Mouse (Mus musculus) intestine, embryonic 16.5 days (tissue): Measurements from ENCODE around the gene Cbr1. TPM values are rescaled to one million over a fixed set of nuclear protein-coding genes. Genes with fewer than 3 reads are reported as not detected.

Experiments
- ATAC-seq: fragments of 200-750 bp; cut with Nextera tagmentation; 2 replicates; pipeline ENCODE4 v1.8.0; 2017; ENCODE audit warnings: moderate TSS enrichment, moderate library complexity
- H3K27ac ChIP-seq: fragments of 300-500 bp; sonication (generic); 2 replicates; pipeline ENCODE4 v1.5.1; 2014; ENCODE audit warnings: mild to moderate bottlenecking, low read length
- H3K27me3 ChIP-seq: fragments of 300-500 bp; sonication (generic); replicated peaks from 2 replicates; pipeline ENCODE4 v1.6.1; 2014; ENCODE audit warnings: low read length, control low read depth, mixed read lengths; ENCODE audit not compliant: control insufficient read depth, insufficient read depth
- H3K36me3 ChIP-seq: fragments of 300-500 bp; sonication (generic); 2 replicates; pipeline ENCODE4 v1.6.1; 2014; ENCODE audit warnings: low read length, control low read depth; ENCODE audit not compliant: control insufficient read depth, insufficient read depth
- H3K4me1 ChIP-seq: fragments of 300-500 bp; sonication (generic); 2 replicates; pipeline ENCODE4 v1.6.1; 2014; ENCODE audit warnings: low read length, control low read depth, mixed read lengths; ENCODE audit not compliant: control insufficient read depth, insufficient read depth
- H3K4me2 ChIP-seq: fragments of 300-500 bp; sonication (generic); 2 replicates; pipeline ENCODE4 v1.6.1; 2014; ENCODE audit warnings: low read depth, low read length, control low read depth
- H3K4me3 ChIP-seq: fragments of 300-500 bp; sonication (generic); 2 replicates; pipeline ENCODE4 v1.5.1; 2014; ENCODE audit warnings: mild to moderate bottlenecking, low read length
- H3K9ac ChIP-seq: fragments of 300-500 bp; sonication (generic); 2 replicates; pipeline ENCODE4 v1.6.1; 2014; ENCODE audit warnings: low read depth, low read length
- H3K9me3 ChIP-seq: fragments of 300-500 bp; sonication (generic); 2 replicates; pipeline ENCODE4 v1.6.1; 2016; ENCODE audit warnings: low read length, control low read depth; ENCODE audit not compliant: control insufficient read depth
- WGBS: fragments of 180-500 bp; shearing (Covaris S2); extraction: QIAGEN DNeasy Blood & Tissue Kit; methylation state at CpG from one replicate; pipeline ENCODE4 v1.1.7; 2014; 5-methylcytosine and 5-hydroxymethylcytosine counted together
- polyA plus RNA-seq: library from polyadenylated mRNA; unstranded; fragments of >200 nt; fragmentation: Nextera tagmentation; extraction: Ambion mirVana; gene quantifications from 2 replicates; pipeline ENCODE4 v1.2.1, GENCODE M21; 2015

The Cbr1 gene
- 159 and 167 TPM in 2 replicates for polyA plus RNA-seq

- H3K9me3 ChIP-seq: no peaks in the 10 kb centered on the region
- H3K27me3 ChIP-seq: no peaks in the 10 kb centered on the region
- no peaks in the 10 kb centered on the region for H3K36me3 ChIP-seq
- H3K9ac ChIP-seq: peak within 1 kb of the TSS; percentile 86
- H3K4me2 ChIP-seq: peak within 1 kb of the TSS; percentile 89
- H3K27ac ChIP-seq: no peak within 1 kb of the TSS
- no peak for ATAC-seq
- 61% methylated on average over 4 of the region's 4 CpGs for WGBS
- peaks cover 8% of the 10 kb centered on the region; the same call in 1 of the 2 replicates for H3K4me1 ChIP-seq
- peak within 1 kb of the TSS; percentile 71 for H3K4me3 ChIP-seq
Observed at GRCm38 (mm10) chr16:93605553-93605952, at the start of gene Cbr1. Cbr1 (plus strand) TSS chr16:93605853.

GRCm38 (mm10) chr16:93557646-93558045 lies 48.0 kb upstream of the Cbr1 start:
- H3K4me3 ChIP-seq: no peak overlapping the region
- no peaks in the 10 kb centered on the region for H3K9me3 ChIP-seq
- H3K27ac ChIP-seq: no peak overlapping the region
- H3K36me3 ChIP-seq: no peaks in the 10 kb centered on the region
- H3K4me2 ChIP-seq: no peak overlapping the region
- ATAC-seq: no peak
- H3K4me1 ChIP-seq: no peaks in the 10 kb centered on the region
- H3K27me3 ChIP-seq: no peaks in the 10 kb centered on the region
- H3K9ac ChIP-seq: no peak overlapping the region
- WGBS: 62% methylated on average over 8 of the region's 8 CpGs

GRCm38 (mm10) chr16:93558499-93558898 lies 47.2 kb upstream of the Cbr1 start:
- H3K4me3 ChIP-seq: no peak overlapping the region
- peak overlapping the region; percentile 5; the same call in 1 of the 2 replicates for H3K9ac ChIP-seq
- ATAC-seq: no peak
- H3K36me3 ChIP-seq: no peaks in the 10 kb centered on the region
- H3K9me3 ChIP-seq: no peaks in the 10 kb centered on the region
- H3K27me3 ChIP-seq: no peaks in the 10 kb centered on the region
- H3K27ac ChIP-seq: no peak overlapping the region
- WGBS: 25% methylated on average over 12 of the region's 12 CpGs
- no peaks in the 10 kb centered on the region for H3K4me1 ChIP-seq
- H3K4me2 ChIP-seq: no peak overlapping the region

DNA sequence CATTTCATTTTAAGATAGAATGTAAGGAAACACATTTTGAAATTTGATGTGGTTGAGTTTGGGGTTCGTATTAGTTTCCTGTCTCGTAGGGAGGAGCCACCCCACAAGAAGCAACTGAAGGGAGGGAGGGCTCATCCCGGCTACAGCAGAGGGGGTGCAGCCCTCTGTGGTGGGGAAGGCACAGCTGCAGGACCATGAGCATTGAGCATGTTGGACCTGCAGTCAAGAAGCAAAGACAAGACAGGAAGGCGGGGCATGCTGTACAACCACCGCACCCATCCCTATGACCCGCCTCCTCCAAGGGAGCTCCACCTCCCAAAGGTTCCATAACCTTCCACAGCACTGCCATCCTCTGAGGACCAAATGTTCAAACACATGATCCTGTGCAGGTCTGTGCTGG lies 33.3 kb upstream of the Cbr1 start:
- Histone ChIP-seq H3K9me3 (no peaks in the 10 kb centered on the region), H3K4me2 (no peak overlapping the region), H3K4me3 (no peak overlapping the region), H3K36me3 (no peaks in the 10 kb centered on the region), H3K27me3 (no peaks in the 10 kb centered on the region), H3K9ac (no peak overlapping the region), H3K27ac (no peak overlapping the region), H3K4me1 (no peaks in the 10 kb centered on the region; the same call in 1 of the 2 replicates)
- WGBS: 91% methylated on average over 6 of the region's 6 CpGs
- no peak for ATAC-seq

GRCm38 (mm10) chr16:93573434-93573833 lies 32.2 kb upstream of the Cbr1 start:
- Histone ChIP-seq H3K27ac (no peak overlapping the region), H3K9me3 (no peaks in the 10 kb centered on the region), H3K36me3 (no peaks in the 10 kb centered on the region), H3K4me2 (no peak overlapping the region), H3K27me3 (no peaks in the 10 kb centered on the region), H3K4me3 (no peak overlapping the region), H3K4me1 (no peaks in the 10 kb centered on the region; the same call in 1 of the 2 replicates), H3K9ac (no peak overlapping the region)
- WGBS: 96% methylated on average over 5 of the region's 5 CpGs
- no peak for ATAC-seq

- Histone ChIP-seq H3K27me3 (no peaks in the 10 kb centered on the region), H3K36me3 (no peaks in the 10 kb centered on the region), H3K9me3 (no peaks in the 10 kb centered on the region), H3K4me1 (no peaks in the 10 kb centered on the region; the same call in 1 of the 2 replicates), H3K27ac (no peak overlapping the region), H3K9ac (no peak overlapping the region), H3K4me3 (no peak overlapping the region), H3K4me2 (no peak overlapping the region)
- WGBS: 42% methylated on average over 18 of the region's 18 CpGs
- no peak for ATAC-seq
Observed at GRCm38 (mm10) chr16:93574521-93575191, 31.0 kb upstream of the Cbr1 start.

DNA sequence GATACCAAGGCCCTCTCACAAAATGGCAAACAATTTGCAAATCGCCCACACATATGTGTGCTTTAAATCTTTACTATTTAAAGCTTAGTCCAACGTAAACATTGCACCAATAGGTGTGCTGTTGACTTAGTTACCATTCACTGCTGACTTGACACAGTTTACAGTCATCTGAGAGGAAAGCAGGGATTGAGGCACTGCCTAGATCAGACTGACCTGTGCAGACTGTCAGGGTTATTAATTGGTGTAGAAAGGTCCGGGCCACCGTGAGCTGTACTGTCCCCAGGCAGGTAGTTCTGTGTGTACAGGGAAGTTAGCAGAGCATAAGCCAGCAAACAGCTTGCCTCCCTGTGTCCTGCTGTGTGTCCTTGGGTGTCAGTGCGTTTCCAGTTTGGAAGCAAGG lies 30.1 kb upstream of the Cbr1 start:
- Histone ChIP-seq H3K36me3 (no peaks in the 10 kb centered on the region), H3K4me1 (no peaks in the 10 kb centered on the region; the same call in 1 of the 2 replicates), H3K27ac (no peak overlapping the region), H3K9ac (no peak overlapping the region), H3K9me3 (no peaks in the 10 kb centered on the region), H3K4me2 (no peak overlapping the region), H3K27me3 (no peaks in the 10 kb centered on the region), H3K4me3 (no peak overlapping the region)
- no peak for ATAC-seq
- WGBS: 59% methylated on average over 5 of the region's 5 CpGs

DNA sequence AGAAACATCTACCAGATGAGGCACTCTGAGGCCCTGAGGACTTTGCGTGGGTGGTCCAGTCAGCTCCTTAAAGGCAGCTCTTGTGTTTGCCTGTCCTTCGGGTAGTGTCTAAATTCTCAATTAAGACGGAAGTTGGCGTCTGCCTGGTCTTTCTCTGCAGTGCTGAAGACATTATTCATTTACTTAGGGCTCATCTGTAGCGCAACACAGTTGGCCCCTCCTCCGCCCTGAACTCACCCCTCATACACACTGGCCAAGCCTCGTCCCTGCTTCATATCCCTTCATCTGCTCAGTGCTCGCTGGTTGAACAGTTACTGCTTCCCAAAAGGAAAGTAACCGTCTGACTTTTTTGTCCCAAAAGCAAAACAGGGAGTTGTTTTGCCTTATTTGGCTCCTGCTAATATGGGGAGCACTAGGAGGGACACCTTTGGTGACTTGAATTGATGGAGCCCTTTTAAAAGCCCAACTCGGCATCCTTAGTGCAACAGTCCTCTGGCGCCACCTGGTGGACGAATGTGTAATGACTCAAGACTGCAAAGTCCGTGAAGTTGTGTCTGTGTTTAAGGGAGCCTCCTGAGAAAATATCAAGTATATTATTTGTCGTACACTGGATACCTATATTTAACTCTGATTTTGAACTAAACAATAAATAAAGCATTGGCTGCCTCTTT lies 29.1 kb upstream of the Cbr1 start:
- H3K36me3 ChIP-seq: no peaks in the 10 kb centered on the region
- ATAC-seq: peak; percentile 76
- peak overlapping the region; percentile 11 for H3K4me2 ChIP-seq
- H3K9ac ChIP-seq: no peak overlapping the region
- WGBS: 17% methylated on average over 14 of the region's 14 CpGs
- no peaks in the 10 kb centered on the region; the same call in 1 of the 2 replicates for H3K4me1 ChIP-seq
- no peaks in the 10 kb centered on the region for H3K9me3 ChIP-seq
- no peak overlapping the region for H3K27ac ChIP-seq
- no peak overlapping the region for H3K4me3 ChIP-seq
- H3K27me3 ChIP-seq: no peaks in the 10 kb centered on the region

DNA sequence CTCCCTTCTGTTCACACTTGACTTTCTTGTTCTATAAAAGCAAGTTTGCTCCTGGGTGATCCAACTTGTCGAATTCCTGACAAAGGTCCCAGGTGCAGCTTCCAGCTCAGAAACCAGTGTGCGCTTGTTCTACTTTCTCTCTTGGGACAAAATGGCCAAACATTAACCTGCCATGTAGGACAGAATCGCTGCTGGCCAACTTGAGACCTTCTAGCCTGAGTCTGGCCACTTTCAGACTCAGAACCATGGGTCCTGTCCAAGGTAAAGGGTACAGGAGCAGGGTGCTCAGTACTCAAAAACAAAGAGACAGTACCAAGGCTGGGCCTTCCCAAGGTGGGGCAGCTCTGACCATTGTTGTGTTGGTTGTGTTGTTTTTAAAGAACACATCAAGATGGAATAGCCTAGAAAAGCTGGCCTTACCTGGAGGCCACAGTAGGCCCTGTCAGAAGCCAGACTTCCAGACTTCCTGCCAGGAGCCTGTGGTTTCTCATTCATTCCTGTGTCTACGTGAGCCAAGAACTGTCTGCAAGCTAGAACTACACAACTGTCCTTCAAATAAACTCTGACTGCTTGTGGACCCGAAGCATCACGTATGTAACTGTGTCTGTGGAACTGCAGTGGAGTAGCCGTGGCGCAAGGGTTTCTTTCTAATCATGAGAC lies 27.2 kb upstream of the Cbr1 start:
- H3K4me3 ChIP-seq: no peak overlapping the region
- no peak overlapping the region for H3K4me2 ChIP-seq
- H3K4me1 ChIP-seq: no peaks in the 10 kb centered on the region; the same call in 1 of the 2 replicates
- no peak for ATAC-seq
- no peak overlapping the region for H3K9ac ChIP-seq
- no peaks in the 10 kb centered on the region for H3K9me3 ChIP-seq
- H3K27ac ChIP-seq: no peak overlapping the region
- no peaks in the 10 kb centered on the region for H3K27me3 ChIP-seq
- 84% methylated on average over 8 of the region's 8 CpGs for WGBS
- no peaks in the 10 kb centered on the region for H3K36me3 ChIP-seq
